In the genomic region with DNA sequence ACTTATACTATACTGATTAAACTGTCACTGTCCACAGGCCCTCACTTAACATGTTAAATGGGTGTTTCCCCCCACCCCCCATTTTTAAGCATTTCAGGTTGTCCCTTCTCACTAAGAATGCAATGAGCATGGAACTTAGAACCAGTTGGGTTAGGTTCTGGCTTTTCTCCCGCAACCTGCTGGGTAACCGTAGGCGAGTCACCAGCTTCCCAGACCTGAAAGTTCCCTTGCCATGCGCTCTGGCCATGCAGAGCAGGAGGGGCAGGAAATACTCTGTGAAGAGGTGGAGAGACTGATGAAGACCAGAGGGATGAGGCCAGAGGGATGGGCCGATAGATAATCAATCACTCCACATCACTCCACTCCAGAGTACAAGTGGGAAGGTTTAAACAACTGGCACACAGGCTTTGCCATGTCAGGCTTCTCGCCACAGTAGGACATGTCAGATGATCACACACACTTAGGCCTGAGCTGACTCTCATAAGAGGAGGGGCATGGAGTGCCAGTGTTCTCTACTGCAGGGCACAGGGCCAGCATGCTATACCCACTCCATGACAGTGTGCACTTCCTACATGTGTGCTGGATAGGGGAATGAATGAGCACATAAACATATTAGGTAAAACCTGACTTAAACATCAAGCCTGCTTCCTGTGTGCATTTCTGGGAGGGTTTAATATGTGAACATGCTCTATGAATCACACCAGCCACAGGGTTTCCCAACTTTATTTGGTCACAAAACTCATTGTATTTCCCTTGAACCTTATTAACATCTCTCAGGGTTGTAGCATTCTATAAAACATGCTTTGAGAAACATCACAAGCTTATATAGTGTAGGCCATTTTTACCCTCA, we compare ENCODE assay signal across 15 mouse cellular contexts. TPM values are rescaled to one million over a fixed set of nuclear protein-coding genes. Genes with fewer than 3 reads are reported as not detected.
DNase-seq lines count a peak whose midpoint lies in the region; ATAC-seq and TF ChIP-seq lines count a peak whose summit lies in the region.
"Had no signal": no experiment of that assay in that cellular context is flagged by ENCODE, and none has a peak within 500 bp of the region (broad histone marks: within the 10 kb centered on the region; RNA-seq: fewer than 3 reads in every experiment).

No protein-coding gene starts in this region.

- H3K36me3 ChIP-seq in liver, adult 2 months (ENCODE audit: control insufficient read depth, insufficient read depth, low read length), result no peaks in the 10 kb centered on the region
- H3K36me3 ChIP-seq in liver, embryonic 12.5 days, result no peaks in the 10 kb centered on the region
- no peaks in the 10 kb centered on the region for H3K36me3 ChIP-seq in stomach, postnatal 0 days (ENCODE audit: control insufficient read depth, insufficient read depth, low read length)
- H3K36me3 ChIP-seq: embryonic facial prominence, embryonic 10.5 days; neural tube, embryonic 13.5 days had no signal

- no peak overlapping the region for H3K27ac ChIP-seq in liver, adult 2 months (replicated peaks; ENCODE audit: insufficient read depth, low read depth, low read length)
- no peak overlapping the region for H3K27ac ChIP-seq in liver, embryonic 12.5 days
- peak overlapping the region; percentile 61; the same call in 1 of the 2 replicates for H3K27ac ChIP-seq in stomach, postnatal 0 days (replicated peaks)
- H3K27ac ChIP-seq: embryonic facial prominence, embryonic 10.5 days; left cerebral cortex, adult 2 months had no signal

- no peaks in the 10 kb centered on the region for H3K9me3 ChIP-seq in liver, embryonic 12.5 days (replicated peaks)
- no peaks in the 10 kb centered on the region for H3K9me3 ChIP-seq in stomach, postnatal 0 days (ENCODE audit: control insufficient read depth, low read length)
- H3K9me3 ChIP-seq: neural tube, embryonic 13.5 days had no signal

- TF ChIP-seq EP300 in stomach, postnatal 0 days (optimal IDR thresholded peaks at IDR 0.05), result peak; percentile 21

- ATAC-seq in liver, embryonic 12.5 days, result no peak
- ATAC-seq in stomach, postnatal 0 days (ENCODE audit: low FRiP score, low TSS enrichment), result no peak
- ATAC-seq: midbrain, embryonic 16.5 days had no signal

- H3K79me2 ChIP-seq in liver, adult 2 months (ENCODE audit: control insufficient read depth, insufficient read depth, low read length), result peaks cover 37% of the 10 kb centered on the region

- H3K4me2 ChIP-seq in liver, embryonic 12.5 days, result no peak overlapping the region
- no peak overlapping the region for H3K4me2 ChIP-seq in stomach, postnatal 0 days (replicated peaks; ENCODE audit: low read depth)
- H3K4me2 ChIP-seq: liver, embryonic 11.5 days; neural tube, embryonic 13.5 days had no signal

- H3K4me1 ChIP-seq in liver, adult 2 months (ENCODE audit: control insufficient read depth, insufficient read depth, low read length), result peaks cover 43% of the 10 kb centered on the region
- peaks cover 36% of the 10 kb centered on the region for H3K4me1 ChIP-seq in liver, embryonic 12.5 days
- 0 out of 2 replicates have a peak, but pooled peaks cover 6% of the 10 kb centered on the region for H3K4me1 ChIP-seq in stomach, postnatal 0 days (replicated peaks; ENCODE audit: control insufficient read depth, insufficient read depth)

- WGBS in liver, adult 2 months, result 45% methylated on average over 6 of the region's 6 CpGs
- WGBS in liver, embryonic 12.5 days (ENCODE audit: insufficient replicate concordance), result 63% methylated on average over 6 of the region's 6 CpGs
- 74% methylated on average over 6 of the region's 6 CpGs for WGBS in stomach, postnatal 0 days

- DNase-seq in heart, adult 11 months, result peak; percentile 90
- DNase-seq in heart, postnatal 25 days (ENCODE audit: low spot score), result no peak
- peak; percentile 72 for DNase-seq in liver, adult 2 months (ENCODE audit: extremely low read depth, low read depth, low spot score)
- DNase-seq in cerebellum, postnatal 25 days, result peak; percentile 69 to 80
- DNase-seq in stomach, postnatal 0 days (ENCODE audit: low spot score), result no peak
- DNase-seq in thymus, postnatal 14 days, result no peak
- DNase-seq: kidney, adult 11 months; thymus, adult 2 months had no signal

- H3K27me3 ChIP-seq in liver, adult 2 months (ENCODE audit: control insufficient read depth, insufficient read depth, low read length), result no peaks in the 10 kb centered on the region
- H3K27me3 ChIP-seq in liver, embryonic 12.5 days (replicated peaks), result no peaks in the 10 kb centered on the region
- no peaks in the 10 kb centered on the region for H3K27me3 ChIP-seq in stomach, postnatal 0 days (ENCODE audit: control insufficient read depth, insufficient read depth, low read length)
- H3K27me3 ChIP-seq: neural tube, embryonic 13.5 days; Patski had no signal

- H3K4me3 ChIP-seq in liver, adult 2 months (ENCODE audit: insufficient read depth, low read depth, low read length), result no peak overlapping the region
- H3K4me3 ChIP-seq in liver, embryonic 12.5 days, result no peak overlapping the region
- no peak overlapping the region for H3K4me3 ChIP-seq in stomach, postnatal 0 days (ENCODE audit: low read depth, low read length)
- H3K4me3 ChIP-seq: embryonic facial prominence, embryonic 10.5 days; left cerebral cortex, adult 2 months; neural tube, embryonic 13.5 days had no signal

- TF ChIP-seq CTCF in liver, adult 2 months (IDR thresholded peaks at IDR 0.05; ENCODE audit: low read depth, low read length), result no peak
- no peak for TF ChIP-seq CTCF in stomach, postnatal 0 days (IDR thresholded peaks at IDR 0.05; ENCODE audit: low read depth)

- H3K9ac ChIP-seq in liver, adult 2 months (ENCODE audit: low read depth, low read length), result no peak overlapping the region
- H3K9ac ChIP-seq in liver, embryonic 12.5 days, result no peak overlapping the region
- H3K9ac ChIP-seq in stomach, postnatal 0 days (ENCODE audit: low read length), result no peak overlapping the region
- H3K9ac ChIP-seq: neural tube, embryonic 13.5 days had no signal

- intact Hi-C loops in heart, postnatal 25 days (cut with DNase I), result no loop called here

- no peak for TF ChIP-seq POLR2A in liver, adult 2 months (IDR thresholded peaks at IDR 0.05; ENCODE audit: extremely low read depth, insufficient read depth, low read length)

RNA-seq across cellular contexts. Expression of gene Tec, which starts 13.9 kb away (rescaled TPM):
- 10 to 100 TPM; 13.9 to 15.8 TPM for total RNA-seq in heart, postnatal 25 days (2021)
- total RNA-seq in liver, adult 2 months (2014; rRNA removed), result 17.7 and 24.7 TPM in 2 replicates
- 5.3 and 6.6 TPM in 2 replicates for polyA plus RNA-seq in liver, adult 2 months (2012; rRNA removed)
- 5.3 and 7.3 TPM in 2 replicates for polyA plus RNA-seq in liver, embryonic 12.5 days (2016; fragmentation: Nextera tagmentation; extraction: Ambion mirVana)
- polyA plus RNA-seq in stomach, postnatal 0 days (2015; fragmentation: Nextera tagmentation; extraction: Ambion mirVana), result 9.5 and 9.6 TPM in 2 replicates

RNA-seq across cellular contexts. Expression of gene Slain2, which starts 59.7 kb away (rescaled TPM):
- 100 to 1,000 TPM; 143 to 145 TPM for total RNA-seq in heart, postnatal 25 days (2021)
- total RNA-seq in liver, adult 2 months (2014; rRNA removed), result 12.7 and 14.0 TPM in 2 replicates
- 10.3 and 10.7 TPM in 2 replicates for polyA plus RNA-seq in liver, adult 2 months (2012; rRNA removed)
- 13.4 and 14.1 TPM in 2 replicates for polyA plus RNA-seq in liver, embryonic 12.5 days (2016; fragmentation: Nextera tagmentation; extraction: Ambion mirVana)
- polyA plus RNA-seq in stomach, postnatal 0 days (2015; fragmentation: Nextera tagmentation; extraction: Ambion mirVana), result 10.0 and 11.5 TPM in 2 replicates

Comparison
In these comparisons a context has a peak if more than half of its experiments do, and no peak if none do; other contexts are left out.
1. DNase-seq: peak in heart, adult 11 months (single experiment), liver, adult 2 months (single experiment) and cerebellum, postnatal 25 days (2 of 2); none in heart, postnatal 25 days (single experiment), stomach, postnatal 0 days (single experiment) and thymus, postnatal 14 days (single experiment).